ENCODE assay signal across 12 mouse cellular contexts in genomic region chr13:69542571-69543352, GRCm38 (mm10). TPM values are rescaled to one million over a fixed set of nuclear protein-coding genes. Genes with fewer than 3 reads are reported as not detected.
DNase-seq lines count a peak whose midpoint lies in the region; ATAC-seq lines count a peak whose summit lies in the region.
"Had no signal": no experiment of that assay in that cellular context is flagged by ENCODE, and none has a peak within 500 bp of the region (broad histone marks: within the 10 kb centered on the region; RNA-seq: fewer than 3 reads in every experiment).

No protein-coding gene starts in this region.

- peak; percentile 19 for DNase-seq in cerebellum, adult 9-11 months
- no peak for DNase-seq in cerebellum, postnatal 10 days
- peak; percentile 41 for DNase-seq in urinary bladder, postnatal 14 days (ENCODE audit: low spot score)
- no peak for DNase-seq in urinary bladder, adult 18-20 months (ENCODE audit: low spot score in 2 of 2)
- DNase-seq in heart, postnatal 4 days, result peak; percentile 71
- DNase-seq in spleen, postnatal 10 days (ENCODE audit: low spot score in 2 of 2), result no peak
- DNase-seq in urinary bladder, postnatal 4 days (ENCODE audit: low spot score in 2 of 2), result no peak
- DNase-seq: forebrain, postnatal 0 days had no signal

- H3K27ac ChIP-seq in midbrain, embryonic 16.5 days (ENCODE audit: low read length), result no peak overlapping the region
- H3K27ac ChIP-seq: hindbrain, embryonic 15.5 days; neural tube, embryonic 13.5 days had no signal

- ATAC-seq in midbrain, embryonic 16.5 days, result no peak
- ATAC-seq: Patski had no signal

- H3K9ac ChIP-seq in midbrain, embryonic 16.5 days (ENCODE audit: low read depth, low read length), result no peak overlapping the region
- H3K9ac ChIP-seq: forebrain, postnatal 0 days; hindbrain, embryonic 15.5 days had no signal

- WGBS in midbrain, embryonic 16.5 days, result 44% methylated on average over 17 of the region's 17 CpGs

- peaks cover 15% of the 10 kb centered on the region for H3K4me1 ChIP-seq in midbrain, embryonic 16.5 days (ENCODE audit: control insufficient read depth, insufficient read depth, low read length)

- H3K4me2 ChIP-seq in midbrain, embryonic 16.5 days (ENCODE audit: low read length), result no peak overlapping the region

- H3K9me3 ChIP-seq in midbrain, embryonic 16.5 days (replicated peaks; ENCODE audit: control insufficient read depth, low read length, poor library complexity, severe bottlenecking), result no peaks in the 10 kb centered on the region
- H3K9me3 ChIP-seq: hindbrain, embryonic 15.5 days; neural tube, embryonic 13.5 days had no signal

- no peak overlapping the region for H3K4me3 ChIP-seq in midbrain, embryonic 16.5 days (ENCODE audit: low read depth, low read length)
- H3K4me3 ChIP-seq: hindbrain, embryonic 15.5 days; neural tube, embryonic 13.5 days had no signal

- H3K27me3 ChIP-seq in midbrain, embryonic 16.5 days (ENCODE audit: control insufficient read depth, insufficient read depth, low read depth, low read length), result no peaks in the 10 kb centered on the region
- H3K27me3 ChIP-seq: hindbrain, embryonic 15.5 days; neural tube, embryonic 13.5 days; Patski had no signal

- H3K36me3 ChIP-seq in midbrain, embryonic 16.5 days (ENCODE audit: control insufficient read depth, insufficient read depth, low read length), result no peaks in the 10 kb centered on the region
- H3K36me3 ChIP-seq: hindbrain, embryonic 15.5 days; neural tube, embryonic 13.5 days had no signal

RNA-seq across cellular contexts. Expression of gene Tent4a, which starts 8.3 kb away (rescaled TPM):
- total RNA-seq in heart, postnatal 4 days (2021), result 10 to 100 TPM; 23.1 to 25.0 TPM
- 5.4 and 6.3 TPM in 2 replicates for polyA plus RNA-seq in midbrain, embryonic 16.5 days (2015; fragmentation: Nextera tagmentation; extraction: Ambion mirVana)

RNA-seq across cellular contexts. Expression of gene Nsun2, which starts 9.2 kb away (rescaled TPM):
- 10 to 100 TPM; 48.9 to 50.9 TPM for total RNA-seq in heart, postnatal 4 days (2021)
- 67.9 and 70.2 TPM in 2 replicates for polyA plus RNA-seq in midbrain, embryonic 16.5 days (2015; fragmentation: Nextera tagmentation; extraction: Ambion mirVana)

Comparison
In these comparisons a context has a peak if more than half of its experiments do, and no peak if none do; other contexts are left out.
1. DNase-seq: peak in cerebellum, adult 9-11 months (single experiment), urinary bladder, postnatal 14 days (single experiment) and heart, postnatal 4 days (single experiment); none in cerebellum, postnatal 10 days (0 of 2), urinary bladder, adult 18-20 months (0 of 2), spleen, postnatal 10 days (0 of 2) and urinary bladder, postnatal 4 days (0 of 2).